Mouse (Mus musculus) gastrocnemius, adult 2 months (tissue): Measurements from ENCODE around the gene Syncrip. TPM values are rescaled to one million over a fixed set of nuclear protein-coding genes. Genes with fewer than 3 reads are reported as not detected.
A peak's percentile ranks its signal among the peaks of the same experiment; 100 is the strongest.

ENCODE experiments used
- DNase-seq: peaks from one replicate; pipeline ENCODE4 v3.0.0; 2022
- H3K27ac ChIP-seq: fragments of 200-600 bp; 2 replicates; pipeline ENCODE4 v1.8.1; 2022; ENCODE audit warnings: mild to moderate bottlenecking
- H3K4me3 ChIP-seq: fragments of 200-600 bp; 2 replicates; pipeline ENCODE4 v1.8.1; 2022; ENCODE audit warnings: mild to moderate bottlenecking, moderate library complexity
- CTCF ChIP-seq: fragments of 200-600 bp; IDR thresholded peaks from 2 replicates; pipeline ENCODE4 v1.8.1; 2022; ENCODE audit warnings: antibody characterized with exemption, mild to moderate bottlenecking, moderate library complexity
- intact Hi-C: fragments of 180-260 bp; cut with DNase I; formaldehyde crosslinking; loops from one replicate; pipeline ENCODE4 v1.15.1; 2025
- long read RNA-seq, 2 experiments: library from polyadenylated mRNA; stranded (forward); transcript quantifications; one replicate each; pipeline ENCODE4 v2.0.0; 2021
- total RNA-seq, 2 experiments: library from RNA; stranded (reverse); gene quantifications; 2 replicates each; pipeline ENCODE4 v1.2.3; 2021

The Syncrip gene
- 10 to 100 TPM; 59.4 to 65.0 TPM for total RNA-seq
- long read RNA-seq, experiment 1, full-length matches to known transcripts = 18 of 30 reads
- long read RNA-seq, experiment 1, partial matches to known transcripts = 1 of 30 reads
- long read RNA-seq, experiment 1, other reads (novel, unspliced or antisense) = 11 of 30 reads
- long read RNA-seq, experiment 2, full-length matches to known transcripts = 17 of 28 reads
- long read RNA-seq, experiment 2, partial matches to known transcripts = 3 of 28 reads
- long read RNA-seq, experiment 2, other reads (novel, unspliced or antisense) = 8 of 28 reads

DNA sequence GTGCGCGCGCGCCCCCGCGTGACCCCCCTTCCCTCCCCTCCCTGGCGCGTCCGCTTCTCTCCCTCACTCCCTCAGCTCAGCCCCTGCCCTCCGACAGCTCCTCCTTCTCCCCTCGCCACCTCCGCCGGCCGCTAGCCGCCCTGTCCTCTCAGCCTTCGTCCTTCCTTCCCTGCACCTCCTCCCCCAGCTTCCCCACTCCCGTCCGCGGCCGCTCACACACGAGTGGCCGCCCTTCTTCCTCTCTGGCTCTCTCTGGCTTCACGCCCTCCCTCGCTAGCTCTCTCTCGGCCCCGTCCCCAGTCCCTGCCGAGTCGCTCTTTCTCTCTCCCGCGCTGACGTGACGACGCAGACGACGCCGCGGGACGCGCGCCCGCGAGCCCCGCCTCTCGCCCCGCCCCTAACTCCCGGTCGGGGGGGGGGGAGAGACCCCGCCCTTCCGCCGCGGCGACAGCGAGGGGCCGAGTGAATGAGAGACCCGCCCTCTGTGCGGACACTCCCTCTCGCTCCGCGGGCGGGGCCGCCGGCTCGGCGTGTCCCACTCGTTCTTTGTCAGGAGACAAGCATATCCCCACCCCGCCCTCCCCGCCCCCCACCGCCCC is at the start of gene Syncrip:
TSS of gene Syncrip (minus strand) at position 345 of the 599 bp plus-strand sequence.
- Histone ChIP-seq H3K27ac (peak within 1 kb of the TSS; percentile 99), H3K4me3 (peak within 1 kb of the TSS; percentile 96)
- intact Hi-C loops = loop anchor here (5.0 kb wide), 1 partner anchor 45 kb away; the partner anchor contains the start of gene Snx14
- peak; percentile 96 for DNase-seq

GRCm38 (mm10) chr9:88529979-88530580 is 47.7 kb upstream of the Syncrip start:
- DNase-seq = no peak
- Histone ChIP-seq H3K4me3 (no peak overlapping the region), H3K27ac (no peak overlapping the region)
- no peak for TF ChIP-seq CTCF
- intact Hi-C loops = loop anchor here (5.0 kb wide), 1 partner anchor 103 kb away; no protein-coding TSS in a partner anchor

DNA sequence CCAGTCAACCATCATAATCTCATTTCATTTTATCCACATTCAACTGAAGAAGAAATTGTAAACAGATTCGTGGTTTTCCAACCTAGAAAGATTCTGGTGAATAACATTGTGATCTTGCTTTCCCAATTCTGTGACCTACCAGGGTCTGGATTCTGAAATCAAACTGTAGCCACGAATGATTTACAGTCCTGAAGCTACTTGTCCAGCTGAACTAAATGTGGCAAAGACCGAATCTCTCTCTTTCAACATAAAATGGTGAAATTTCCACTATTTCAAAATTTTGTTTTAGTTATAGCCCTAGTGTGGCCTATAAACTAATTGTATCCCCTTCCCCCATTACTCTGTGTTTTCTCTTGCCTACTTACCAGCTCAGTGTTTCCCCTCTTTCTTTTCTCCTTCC is 47.2 kb upstream of the Syncrip start:
- no peak for TF ChIP-seq CTCF
- H3K27ac ChIP-seq = no peak overlapping the region
- H3K4me3 ChIP-seq = no peak overlapping the region
- intact Hi-C loops = no loop called here
- DNase-seq = no peak

DNA sequence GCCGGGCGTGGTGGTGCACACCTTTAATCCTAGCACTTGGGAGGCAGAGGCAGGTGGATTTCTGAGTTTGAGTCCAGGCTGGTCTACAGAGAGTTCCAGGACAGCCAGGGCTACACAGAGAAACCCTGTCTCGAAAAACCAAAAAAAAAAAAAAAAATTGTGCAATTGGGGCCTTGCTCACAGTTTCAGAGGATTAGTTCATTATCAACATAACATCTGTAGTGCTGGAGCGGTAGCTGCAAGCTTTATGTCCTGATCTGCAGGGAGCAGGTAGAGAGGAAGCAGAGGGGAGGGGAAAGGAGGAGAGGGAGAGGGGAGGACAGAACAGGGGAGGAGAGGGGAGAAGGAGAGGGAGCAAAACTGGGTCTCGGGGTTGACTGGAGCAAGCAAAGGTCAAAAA is 46.4 kb upstream of the Syncrip start:
- TF ChIP-seq CTCF = no peak
- H3K4me3 ChIP-seq = no peak overlapping the region
- intact Hi-C loops = no loop called here
- no peak for DNase-seq
- no peak overlapping the region for H3K27ac ChIP-seq

- TF ChIP-seq CTCF = no peak
- peak; percentile 47 for DNase-seq
- intact Hi-C loops = no loop called here
- Histone ChIP-seq H3K4me3 (no peak overlapping the region), H3K27ac (no peak overlapping the region)
Measured at GRCm38 (mm10) chr9:88527956-88528355, 45.6 kb upstream of the Syncrip start.

DNA sequence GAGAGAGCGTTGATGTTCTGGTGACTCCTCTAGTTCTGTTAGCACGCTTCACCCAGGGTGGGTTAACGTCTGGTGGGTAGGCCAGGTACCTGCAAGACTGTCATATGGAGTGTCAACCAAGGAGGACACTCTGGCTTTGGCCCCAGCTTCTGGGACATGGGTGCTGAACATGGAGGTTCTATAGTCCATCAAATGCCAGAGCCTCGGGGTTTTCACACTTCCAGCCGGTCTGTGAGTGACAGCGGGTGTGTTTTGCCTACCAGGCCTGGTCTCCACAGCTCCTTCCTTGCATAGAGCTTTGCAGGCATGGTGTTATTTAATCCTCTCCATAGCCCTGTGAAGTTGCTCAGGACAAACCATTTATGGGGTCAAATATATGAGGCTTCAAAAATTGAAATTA is 43.0 kb upstream of the Syncrip start:
- intact Hi-C loops = no loop called here
- H3K4me3 ChIP-seq = no peak overlapping the region
- DNase-seq = no peak
- no peak for TF ChIP-seq CTCF
- no peak overlapping the region for H3K27ac ChIP-seq

GRCm38 (mm10) chr9:88524796-88525195 is 42.4 kb upstream of the Syncrip start:
- Histone ChIP-seq H3K4me3 (no peak overlapping the region), H3K27ac (no peak overlapping the region)
- TF ChIP-seq CTCF = no peak
- intact Hi-C loops = no loop called here
- DNase-seq = no peak

DNA sequence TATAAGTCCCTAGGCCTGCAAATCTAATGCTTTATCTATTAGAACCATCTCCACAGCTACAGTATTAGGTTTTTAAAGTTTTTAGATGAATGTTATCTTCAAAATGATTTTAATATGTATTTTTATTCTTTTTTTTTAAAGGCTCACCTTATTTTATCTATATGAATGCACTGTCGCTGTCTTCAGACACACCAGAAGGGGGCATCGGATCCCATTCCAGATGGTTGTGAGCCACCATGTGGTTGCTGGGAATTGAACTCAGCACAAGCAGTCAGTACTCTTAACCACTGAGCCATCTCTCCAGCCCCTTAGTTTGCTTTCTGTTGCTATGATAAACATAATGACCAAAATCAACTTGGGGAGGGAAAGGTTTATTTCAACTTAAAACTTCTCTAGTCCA is 42.0 kb upstream of the Syncrip start:
- H3K4me3 ChIP-seq = no peak overlapping the region
- no peak for TF ChIP-seq CTCF
- DNase-seq = no peak
- no peak overlapping the region for H3K27ac ChIP-seq
- intact Hi-C loops = no loop called here

GRCm38 (mm10) chr9:88523335-88523668 is 40.9 kb upstream of the Syncrip start:
- Histone ChIP-seq H3K27ac (peak overlapping the region; percentile 91), H3K4me3 (peak overlapping the region; percentile 83)
- no peak for TF ChIP-seq CTCF
- intact Hi-C loops = loop anchor here (2.0 kb wide), 1 partner anchor 23 kb away; no protein-coding TSS in a partner anchor
- no peak for DNase-seq

DNA sequence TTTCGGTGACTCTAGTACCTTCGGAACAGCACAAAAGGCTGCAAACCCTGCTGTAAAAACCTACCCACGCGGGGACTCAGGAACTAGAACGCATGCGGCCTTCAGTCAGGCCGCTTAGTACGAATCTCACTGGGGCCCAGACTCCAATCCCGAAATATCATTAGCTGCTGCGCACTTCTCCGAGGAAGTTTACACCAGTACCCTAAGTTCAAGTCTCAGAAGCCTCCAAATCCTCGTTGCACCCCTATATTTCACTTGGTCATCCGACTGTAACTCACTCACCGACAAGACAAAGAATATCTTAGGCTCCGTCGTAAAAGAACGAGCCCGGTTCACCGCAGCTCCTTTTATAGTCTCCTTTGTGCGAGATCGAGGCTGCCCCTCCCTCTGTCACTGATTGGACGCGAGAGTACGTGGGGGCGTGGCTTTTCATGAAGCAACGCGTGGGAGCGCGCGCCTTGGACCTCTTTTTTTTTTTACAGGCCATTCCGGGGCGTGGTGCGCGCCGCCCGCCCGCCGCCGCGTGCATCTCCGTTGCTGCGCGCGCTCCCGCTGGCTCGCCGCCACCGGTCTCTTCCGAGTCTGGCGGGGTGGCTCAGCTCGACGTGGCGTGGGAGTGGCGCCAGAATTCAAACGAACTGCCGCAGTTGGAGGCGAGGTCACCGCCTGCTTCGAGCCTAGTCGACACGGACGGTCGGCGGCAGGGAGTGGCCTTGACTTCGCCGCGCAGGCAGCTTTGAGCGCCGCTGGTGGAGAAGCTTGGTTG is 40.4 kb upstream of the Syncrip start:
- DNase-seq = peak; percentile 99
- intact Hi-C loops = loop anchor here (1.0 to 2.0 kb wide), 2 partner anchors 24 to 39 kb away; no protein-coding TSS in a partner anchor

DNA sequence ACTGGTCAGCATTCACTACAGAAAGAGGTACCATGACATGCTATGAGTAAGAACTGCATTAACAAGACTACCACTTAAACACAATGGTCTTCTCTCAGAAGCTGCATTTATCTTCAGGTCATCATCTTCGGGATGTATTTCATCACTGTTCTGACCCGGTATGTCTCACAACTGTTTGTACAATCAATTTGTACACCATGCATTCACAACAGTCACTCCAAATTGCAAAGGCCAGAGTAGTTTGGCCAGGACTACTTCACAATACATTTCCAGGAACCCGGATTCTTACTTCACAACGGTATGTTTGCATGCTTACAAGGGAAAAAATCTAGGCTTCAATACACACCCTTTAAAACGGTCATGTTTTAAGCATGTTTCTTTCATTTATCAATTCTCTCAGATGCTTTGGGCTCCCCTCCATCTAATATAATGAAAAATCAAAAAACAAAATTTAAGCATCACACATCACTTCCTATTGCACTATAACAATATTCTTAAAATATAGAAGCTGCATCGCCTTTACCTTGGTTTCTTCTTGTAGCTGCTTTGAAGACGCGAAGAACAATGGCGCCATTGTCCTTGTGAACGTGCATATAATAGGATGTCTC is 39.7 kb upstream of the Syncrip start:
- Histone ChIP-seq H3K27ac (peak overlapping the region; percentile 91), H3K4me3 (peak overlapping the region; percentile 83)
- TF ChIP-seq CTCF = no peak
- intact Hi-C loops = loop anchor here (1.0 to 2.0 kb wide), 2 partner anchors 25 to 39 kb away; no protein-coding TSS in a partner anchor
- no peak for DNase-seq

More for the DNA sequence above, 40.4 kb upstream of the Syncrip start:
- Histone ChIP-seq H3K27ac (peak overlapping the region; percentile 91), H3K4me3 (peak overlapping the region; percentile 83)
- peak; percentile 57 for TF ChIP-seq CTCF

GRCm38 (mm10) chr9:88520849-88521483 is 38.6 kb upstream of the Syncrip start:
- peak overlapping the region; percentile 83 for H3K4me3 ChIP-seq

More at GRCm38 (mm10) chr9:88520849-88521483, 38.6 kb upstream of the Syncrip start:
- intact Hi-C loops = no loop called here
- DNase-seq = no peak
- H3K27ac ChIP-seq = peak overlapping the region; percentile 91
- no peak for TF ChIP-seq CTCF
